Mouse (Mus musculus): ENCODE results near the gene Sgms1. TPM values are rescaled to one million over a fixed set of nuclear protein-coding genes. Genes with fewer than 3 reads are reported as not detected.

Sgms1 gene
- polyA plus RNA-seq, 1 experiment from 2014 or later, result 50.8 TPM

- ATAC-seq (ENCODE audit: low FRiP score, low TSS enrichment), result no peak
- H3K9me3 ChIP-seq (ENCODE audit: control insufficient read depth, low read length), result no peaks in the 10 kb centered on the region
- WGBS, result 97% methylated on average over 5 of the region's 5 CpGs
- H3K4me3 ChIP-seq (ENCODE audit: low read length), result no peak overlapping the region
- peaks cover 22% of the 10 kb centered on the region for H3K4me1 ChIP-seq (ENCODE audit: control insufficient read depth, insufficient read depth, low read length)
- no peaks in the 10 kb centered on the region for H3K27me3 ChIP-seq (ENCODE audit: control insufficient read depth, insufficient read depth, low read length)
- no peak overlapping the region for H3K9ac ChIP-seq (ENCODE audit: low read depth, low read length)
- no peak overlapping the region for H3K4me2 ChIP-seq (replicated peaks; ENCODE audit: low read depth, low read length)
- H3K36me3 ChIP-seq (ENCODE audit: control insufficient read depth, insufficient read depth, low read length), result no peaks in the 10 kb centered on the region
- H3K27ac ChIP-seq (ENCODE audit: low read depth, low read length), result no peak overlapping the region
Observed at GRCm38 (mm10) chr19:32340168-32340567, 49.3 kb downstream of the Sgms1 start.

- Histone ChIP-seq H3K4me1 (ENCODE audit: control insufficient read depth, insufficient read depth, low read length) (peaks cover 7% of the 10 kb centered on the region; the same call in 1 of the 2 replicates), H3K9me3 (ENCODE audit: control insufficient read depth, low read length) (no peaks in the 10 kb centered on the region), H3K9ac (ENCODE audit: low read depth, low read length) (no peak overlapping the region), H3K4me2 (replicated peaks; ENCODE audit: low read depth, low read length) (no peak overlapping the region), H3K27ac (ENCODE audit: low read depth, low read length) (peak overlapping the region; percentile 48; the same call in 1 of the 2 replicates), H3K36me3 (ENCODE audit: control insufficient read depth, insufficient read depth, low read length) (no peaks in the 10 kb centered on the region), H3K27me3 (ENCODE audit: control insufficient read depth, insufficient read depth, low read length) (no peaks in the 10 kb centered on the region), H3K4me3 (ENCODE audit: low read length) (no peak overlapping the region)
- ATAC-seq (ENCODE audit: low FRiP score, low TSS enrichment), result peak; percentile 90
- 11% methylated on average over 6 of the region's 6 CpGs for WGBS
Observed at GRCm38 (mm10) chr19:32337708-32338107, 51.8 kb downstream of the Sgms1 start.

GRCm38 (mm10) chr19:32334751-32335150 lies 54.8 kb downstream of the Sgms1 start:
- WGBS, result 88% methylated on average over 2 of the region's 2 CpGs
- H3K9me3 ChIP-seq (ENCODE audit: control insufficient read depth, low read length), result no peaks in the 10 kb centered on the region
- no peak overlapping the region for H3K4me2 ChIP-seq (replicated peaks; ENCODE audit: low read depth, low read length)

GRCm38 (mm10) chr19:32333544-32333943 lies 56.0 kb downstream of the Sgms1 start:
- no peak for ATAC-seq (ENCODE audit: low FRiP score, low TSS enrichment)
- 78% methylated on average over 4 of the region's 4 CpGs for WGBS
- Histone ChIP-seq H3K9ac (ENCODE audit: low read depth, low read length) (no peak overlapping the region), H3K9me3 (ENCODE audit: control insufficient read depth, low read length) (no peaks in the 10 kb centered on the region), H3K27me3 (ENCODE audit: control insufficient read depth, insufficient read depth, low read length) (no peaks in the 10 kb centered on the region), H3K27ac (ENCODE audit: low read depth, low read length) (no peak overlapping the region), H3K4me2 (replicated peaks; ENCODE audit: low read depth, low read length) (no peak overlapping the region), H3K36me3 (ENCODE audit: control insufficient read depth, insufficient read depth, low read length) (no peaks in the 10 kb centered on the region), H3K4me3 (ENCODE audit: low read length) (no peak overlapping the region), H3K4me1 (ENCODE audit: control insufficient read depth, insufficient read depth, low read length) (peaks cover 7% of the 10 kb centered on the region; the same call in 1 of the 2 replicates)

More at GRCm38 (mm10) chr19:32334751-32335150, 54.8 kb downstream of the Sgms1 start:
- no peak for ATAC-seq (ENCODE audit: low FRiP score, low TSS enrichment)
- Histone ChIP-seq H3K27ac (ENCODE audit: low read depth, low read length) (no peak overlapping the region), H3K36me3 (ENCODE audit: control insufficient read depth, insufficient read depth, low read length) (no peaks in the 10 kb centered on the region), H3K4me1 (ENCODE audit: control insufficient read depth, insufficient read depth, low read length) (peaks cover 7% of the 10 kb centered on the region; the same call in 1 of the 2 replicates), H3K9ac (ENCODE audit: low read depth, low read length) (no peak overlapping the region), H3K4me3 (ENCODE audit: low read length) (no peak overlapping the region), H3K27me3 (ENCODE audit: control insufficient read depth, insufficient read depth, low read length) (no peaks in the 10 kb centered on the region)

- H3K9me3 ChIP-seq (ENCODE audit: control insufficient read depth, low read length), result no peaks in the 10 kb centered on the region
- WGBS, result 94% methylated on average over 17 of the region's 17 CpGs
- no peaks in the 10 kb centered on the region for H3K27me3 ChIP-seq (ENCODE audit: control insufficient read depth, insufficient read depth, low read length)
- no peak overlapping the region for H3K27ac ChIP-seq (ENCODE audit: low read depth, low read length)
- no peak overlapping the region for H3K4me2 ChIP-seq (replicated peaks; ENCODE audit: low read depth, low read length)
- no peaks in the 10 kb centered on the region for H3K36me3 ChIP-seq (ENCODE audit: control insufficient read depth, insufficient read depth, low read length)
- no peak for ATAC-seq (ENCODE audit: low FRiP score, low TSS enrichment)
- peaks cover 7% of the 10 kb centered on the region; the same call in 1 of the 2 replicates for H3K4me1 ChIP-seq (ENCODE audit: control insufficient read depth, insufficient read depth, low read length)
- H3K4me3 ChIP-seq (ENCODE audit: low read length), result no peak overlapping the region
- no peak overlapping the region for H3K9ac ChIP-seq (ENCODE audit: low read depth, low read length)
Observed at GRCm38 (mm10) chr19:32332779-32333460, 56.6 kb downstream of the Sgms1 start.

- peaks cover 16% of the 10 kb centered on the region for H3K4me1 ChIP-seq (ENCODE audit: control insufficient read depth, insufficient read depth, low read length)
- no peaks in the 10 kb centered on the region for H3K36me3 ChIP-seq (ENCODE audit: control insufficient read depth, insufficient read depth, low read length)
- H3K4me3 ChIP-seq (ENCODE audit: low read length), result no peak overlapping the region
- no peaks in the 10 kb centered on the region for H3K9me3 ChIP-seq (ENCODE audit: control insufficient read depth, low read length)
- no peak overlapping the region for H3K9ac ChIP-seq (ENCODE audit: low read depth, low read length)
- H3K27me3 ChIP-seq (ENCODE audit: control insufficient read depth, insufficient read depth, low read length), result no peaks in the 10 kb centered on the region
- 68% methylated on average over 3 of the region's 3 CpGs for WGBS
- no peak overlapping the region for H3K4me2 ChIP-seq (replicated peaks; ENCODE audit: low read depth, low read length)
- no peak overlapping the region for H3K27ac ChIP-seq (ENCODE audit: low read depth, low read length)
- ATAC-seq (ENCODE audit: low FRiP score, low TSS enrichment), result no peak
Observed at GRCm38 (mm10) chr19:32330231-32330630, 59.3 kb downstream of the Sgms1 start.

GRCm38 (mm10) chr19:32329511-32329910 lies 60.0 kb downstream of the Sgms1 start:
- H3K4me3 ChIP-seq (ENCODE audit: low read length), result no peak overlapping the region
- H3K36me3 ChIP-seq (ENCODE audit: control insufficient read depth, insufficient read depth, low read length), result no peaks in the 10 kb centered on the region
- peaks cover 23% of the 10 kb centered on the region for H3K4me1 ChIP-seq (ENCODE audit: control insufficient read depth, insufficient read depth, low read length)
- no peaks in the 10 kb centered on the region for H3K27me3 ChIP-seq (ENCODE audit: control insufficient read depth, insufficient read depth, low read length)
- ATAC-seq (ENCODE audit: low FRiP score, low TSS enrichment), result no peak
- no peak overlapping the region for H3K9ac ChIP-seq (ENCODE audit: low read depth, low read length)
- no peaks in the 10 kb centered on the region for H3K9me3 ChIP-seq (ENCODE audit: control insufficient read depth, low read length)
- no peak overlapping the region for H3K27ac ChIP-seq (ENCODE audit: low read depth, low read length)
- no peak overlapping the region for H3K4me2 ChIP-seq (replicated peaks; ENCODE audit: low read depth, low read length)
- 91% methylated on average over 5 of the region's 5 CpGs for WGBS

GRCm38 (mm10) chr19:32328089-32328828 lies 61.3 kb downstream of the Sgms1 start:
- Histone ChIP-seq H3K36me3 (ENCODE audit: control insufficient read depth, insufficient read depth, low read length) (no peaks in the 10 kb centered on the region), H3K27ac (ENCODE audit: low read depth, low read length) (no peak overlapping the region), H3K4me3 (ENCODE audit: low read length) (no peak overlapping the region), H3K27me3 (ENCODE audit: control insufficient read depth, insufficient read depth, low read length) (no peaks in the 10 kb centered on the region), H3K9me3 (ENCODE audit: control insufficient read depth, low read length) (no peaks in the 10 kb centered on the region), H3K4me1 (ENCODE audit: control insufficient read depth, insufficient read depth, low read length) (peaks cover 25% of the 10 kb centered on the region), H3K9ac (ENCODE audit: low read depth, low read length) (no peak overlapping the region), H3K4me2 (replicated peaks; ENCODE audit: low read depth, low read length) (no peak overlapping the region)
- WGBS, result 44% methylated on average over 2 of the region's 2 CpGs
- ATAC-seq (ENCODE audit: low FRiP score, low TSS enrichment), result no peak

GRCm38 (mm10) chr19:32326621-32327021 lies 62.9 kb downstream of the Sgms1 start:
- Histone ChIP-seq H3K9me3 (ENCODE audit: control insufficient read depth, low read length) (no peaks in the 10 kb centered on the region), H3K36me3 (ENCODE audit: control insufficient read depth, insufficient read depth, low read length) (no peaks in the 10 kb centered on the region), H3K4me2 (replicated peaks; ENCODE audit: low read depth, low read length) (no peak overlapping the region), H3K4me3 (ENCODE audit: low read length) (no peak overlapping the region), H3K27me3 (ENCODE audit: control insufficient read depth, insufficient read depth, low read length) (no peaks in the 10 kb centered on the region), H3K27ac (ENCODE audit: low read depth, low read length) (no peak overlapping the region; the same call in 1 of the 2 replicates), H3K4me1 (ENCODE audit: control insufficient read depth, insufficient read depth, low read length) (peaks cover 33% of the 10 kb centered on the region), H3K9ac (ENCODE audit: low read depth, low read length) (no peak overlapping the region)
- 18% methylated on average over 4 of the region's 4 CpGs for WGBS
- ATAC-seq (ENCODE audit: low FRiP score, low TSS enrichment), result no peak
